In the genomic region with DNA sequence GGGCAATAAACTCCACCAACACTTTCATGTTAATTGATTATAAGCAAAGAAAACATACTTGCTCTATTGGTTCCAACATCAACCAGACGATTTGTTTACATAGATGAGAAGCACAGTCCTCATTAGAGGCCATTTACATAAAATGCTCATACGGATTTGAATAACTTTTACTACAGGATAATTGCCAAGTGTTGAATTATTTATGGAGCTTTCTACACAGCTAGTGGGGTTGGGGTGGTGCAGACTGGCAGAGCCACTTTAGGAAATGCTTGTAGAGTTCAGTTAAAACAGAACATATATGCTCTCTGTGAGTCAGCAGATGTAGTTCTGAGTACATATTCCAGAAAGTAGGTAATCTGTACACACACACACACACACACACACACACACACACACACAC, we compare ENCODE assay signal across 29 mouse cellular contexts.
A peak's percentile ranks its signal among the peaks of the same experiment; 100 is the strongest.
DNase-seq lines count a peak whose midpoint lies in the region; ATAC-seq lines count a peak whose summit lies in the region.
"Had no signal": no experiment of that assay in that cellular context is flagged by ENCODE, and none has a peak within 500 bp of the region (broad histone marks: within the 10 kb centered on the region; RNA-seq: fewer than 3 reads in every experiment).

No protein-coding gene starts in this region.

- H3K27ac ChIP-seq in forebrain, embryonic 14.5 days (ENCODE audit: low read depth, low read length) = no peak overlapping the region
- no peak overlapping the region for H3K27ac ChIP-seq in forebrain, embryonic 12.5 days
- no peak overlapping the region for H3K27ac ChIP-seq in hindbrain, embryonic 14.5 days
- H3K27ac ChIP-seq in hindbrain, embryonic 10.5 days = no peak overlapping the region
- H3K27ac ChIP-seq in midbrain, embryonic 16.5 days (ENCODE audit: low read length) = no peak overlapping the region
- H3K27ac ChIP-seq in midbrain, embryonic 13.5 days = no peak overlapping the region
- H3K27ac ChIP-seq: embryonic facial prominence, embryonic 12.5 days; embryonic facial prominence, embryonic 15.5 days; heart, adult 2 months; heart, embryonic 10.5 days; heart, embryonic 13.5 days; hindbrain, embryonic 12.5 days; intestine, embryonic 15.5 days had no signal

- no peaks in the 10 kb centered on the region for H3K9me3 ChIP-seq in forebrain, embryonic 14.5 days (replicated peaks; ENCODE audit: control insufficient read depth, low read length)
- H3K9me3 ChIP-seq in forebrain, embryonic 12.5 days = no peaks in the 10 kb centered on the region
- H3K9me3 ChIP-seq in hindbrain, embryonic 14.5 days (ENCODE audit: control insufficient read depth, low read length) = no peaks in the 10 kb centered on the region
- H3K9me3 ChIP-seq in hindbrain, embryonic 10.5 days = no peaks in the 10 kb centered on the region
- no peaks in the 10 kb centered on the region for H3K9me3 ChIP-seq in midbrain, embryonic 16.5 days (replicated peaks; ENCODE audit: control insufficient read depth, low read length, poor library complexity, severe bottlenecking)
- H3K9me3 ChIP-seq in midbrain, embryonic 13.5 days = no peaks in the 10 kb centered on the region
- H3K9me3 ChIP-seq: embryonic facial prominence, embryonic 12.5 days; embryonic facial prominence, embryonic 15.5 days; G1E; heart, embryonic 10.5 days; heart, embryonic 13.5 days; hindbrain, embryonic 12.5 days; intestine, embryonic 15.5 days had no signal

- H3K9ac ChIP-seq in forebrain, embryonic 14.5 days (ENCODE audit: low read length) = no peak overlapping the region
- H3K9ac ChIP-seq in forebrain, embryonic 12.5 days = no peak overlapping the region
- no peak overlapping the region for H3K9ac ChIP-seq in hindbrain, embryonic 14.5 days
- H3K9ac ChIP-seq in midbrain, embryonic 16.5 days (ENCODE audit: low read depth, low read length) = no peak overlapping the region
- no peak overlapping the region for H3K9ac ChIP-seq in midbrain, embryonic 13.5 days (replicated peaks)
- H3K9ac ChIP-seq: embryonic facial prominence, embryonic 12.5 days; embryonic facial prominence, embryonic 15.5 days; heart, embryonic 13.5 days; hindbrain, embryonic 12.5 days; intestine, embryonic 15.5 days had no signal

- 14% methylated on average over 2 of the region's 2 CpGs for WGBS in forebrain, embryonic 14.5 days
- 32% methylated on average over 2 of the region's 2 CpGs for WGBS in forebrain, embryonic 12.5 days
- WGBS in hindbrain, embryonic 14.5 days = 60% methylated on average over 2 of the region's 2 CpGs
- 88% methylated on average over 2 of the region's 2 CpGs for WGBS in hindbrain, embryonic 10.5 days
- WGBS in midbrain, embryonic 16.5 days = 54% methylated on average over 2 of the region's 2 CpGs
- WGBS in midbrain, embryonic 13.5 days = 66% methylated on average over 2 of the region's 2 CpGs

- peak; percentile 69; the same call in 1 of the 2 replicates for ATAC-seq in forebrain, embryonic 14.5 days
- ATAC-seq in forebrain, embryonic 12.5 days (ENCODE audit: low FRiP score) = no peak
- ATAC-seq in hindbrain, embryonic 14.5 days (ENCODE audit: low FRiP score) = peak; percentile 62; the same call in 1 of the 2 replicates
- peak; percentile 21; the same call in 1 of the 2 replicates for ATAC-seq in midbrain, embryonic 16.5 days
- no peak for ATAC-seq in midbrain, embryonic 13.5 days
- ATAC-seq: hindbrain, embryonic 16.5 days; intestine, embryonic 15.5 days; Patski had no signal

- no peaks in the 10 kb centered on the region for H3K36me3 ChIP-seq in forebrain, embryonic 14.5 days (ENCODE audit: control insufficient read depth, insufficient read depth, low read length)
- no peaks in the 10 kb centered on the region for H3K36me3 ChIP-seq in forebrain, embryonic 12.5 days (replicated peaks)
- H3K36me3 ChIP-seq in hindbrain, embryonic 14.5 days (replicated peaks; ENCODE audit: control insufficient read depth, insufficient read depth) = no peaks in the 10 kb centered on the region
- H3K36me3 ChIP-seq in hindbrain, embryonic 10.5 days = no peaks in the 10 kb centered on the region
- no peaks in the 10 kb centered on the region for H3K36me3 ChIP-seq in midbrain, embryonic 16.5 days (ENCODE audit: control insufficient read depth, insufficient read depth, low read length)
- H3K36me3 ChIP-seq in midbrain, embryonic 13.5 days = no peaks in the 10 kb centered on the region
- H3K36me3 ChIP-seq: embryonic facial prominence, embryonic 12.5 days; embryonic facial prominence, embryonic 15.5 days; G1E; heart, embryonic 10.5 days; heart, embryonic 13.5 days; hindbrain, embryonic 12.5 days; intestine, embryonic 15.5 days had no signal

- H3K27me3 ChIP-seq in forebrain, embryonic 14.5 days (replicated peaks; ENCODE audit: control insufficient read depth, insufficient read depth, low read length) = no peaks in the 10 kb centered on the region
- no peaks in the 10 kb centered on the region for H3K27me3 ChIP-seq in forebrain, embryonic 12.5 days
- no peaks in the 10 kb centered on the region for H3K27me3 ChIP-seq in hindbrain, embryonic 14.5 days (ENCODE audit: control insufficient read depth, insufficient read depth, low read length)
- H3K27me3 ChIP-seq in hindbrain, embryonic 10.5 days (ENCODE audit: insufficient read depth, poor library complexity, severe bottlenecking) = no peaks in the 10 kb centered on the region
- H3K27me3 ChIP-seq in midbrain, embryonic 16.5 days (ENCODE audit: control insufficient read depth, insufficient read depth, low read depth, low read length) = no peaks in the 10 kb centered on the region
- H3K27me3 ChIP-seq in midbrain, embryonic 13.5 days = no peaks in the 10 kb centered on the region
- H3K27me3 ChIP-seq: CH12.LX; embryonic facial prominence, embryonic 12.5 days; embryonic facial prominence, embryonic 15.5 days; heart, embryonic 13.5 days; hindbrain, embryonic 12.5 days; intestine, embryonic 15.5 days had no signal

- no peak overlapping the region for H3K4me2 ChIP-seq in forebrain, embryonic 14.5 days (ENCODE audit: low read length)
- no peak overlapping the region for H3K4me2 ChIP-seq in forebrain, embryonic 12.5 days
- H3K4me2 ChIP-seq in hindbrain, embryonic 14.5 days (replicated peaks) = no peak overlapping the region
- H3K4me2 ChIP-seq in midbrain, embryonic 16.5 days (ENCODE audit: low read length) = no peak overlapping the region
- H3K4me2 ChIP-seq in midbrain, embryonic 13.5 days (replicated peaks) = no peak overlapping the region
- H3K4me2 ChIP-seq: embryonic facial prominence, embryonic 12.5 days; embryonic facial prominence, embryonic 15.5 days; heart, embryonic 13.5 days; hindbrain, embryonic 12.5 days; intestine, embryonic 15.5 days had no signal

- H3K4me3 ChIP-seq in forebrain, embryonic 14.5 days (ENCODE audit: low read depth, low read length) = no peak overlapping the region
- no peak overlapping the region for H3K4me3 ChIP-seq in forebrain, embryonic 12.5 days (replicated peaks)
- H3K4me3 ChIP-seq in hindbrain, embryonic 14.5 days (replicated peaks; ENCODE audit: low read length) = no peak overlapping the region
- no peak overlapping the region for H3K4me3 ChIP-seq in hindbrain, embryonic 10.5 days
- no peak overlapping the region for H3K4me3 ChIP-seq in midbrain, embryonic 16.5 days (ENCODE audit: low read depth, low read length)
- H3K4me3 ChIP-seq in midbrain, embryonic 13.5 days (replicated peaks) = no peak overlapping the region
- H3K4me3 ChIP-seq: embryonic facial prominence, embryonic 12.5 days; embryonic facial prominence, embryonic 15.5 days; heart, adult 2 months; heart, embryonic 10.5 days; heart, embryonic 13.5 days; hindbrain, embryonic 12.5 days; intestine, embryonic 15.5 days had no signal

- H3K4me1 ChIP-seq in forebrain, embryonic 14.5 days (ENCODE audit: control insufficient read depth, insufficient read depth, low read length) = 0 out of 2 replicates have a peak, but pooled peaks cover 2% of the 10 kb centered on the region
- peaks cover 3% of the 10 kb centered on the region; the same call in 1 of the 2 replicates for H3K4me1 ChIP-seq in forebrain, embryonic 12.5 days
- H3K4me1 ChIP-seq in hindbrain, embryonic 14.5 days (replicated peaks; ENCODE audit: control insufficient read depth, insufficient read depth, low read length) = no peaks in the 10 kb centered on the region
- peaks cover 3% of the 10 kb centered on the region; the same call in 1 of the 2 replicates for H3K4me1 ChIP-seq in hindbrain, embryonic 10.5 days (replicated peaks)
- H3K4me1 ChIP-seq in midbrain, embryonic 16.5 days (ENCODE audit: control insufficient read depth, insufficient read depth, low read length) = no peaks in the 10 kb centered on the region
- H3K4me1 ChIP-seq in midbrain, embryonic 13.5 days (replicated peaks) = no peaks in the 10 kb centered on the region
- H3K4me1 ChIP-seq: embryonic facial prominence, embryonic 12.5 days; embryonic facial prominence, embryonic 15.5 days; heart, embryonic 10.5 days; heart, embryonic 13.5 days; hindbrain, embryonic 12.5 days; intestine, embryonic 15.5 days had no signal

- peak; percentile 75 for DNase-seq in forebrain, embryonic 14.5 days (ENCODE audit: low spot score)
- DNase-seq in hindbrain, embryonic 14.5 days (ENCODE audit: low spot score) = no peak
- no peak for DNase-seq in hindbrain, embryonic 10.5 days (ENCODE audit: low spot score)
- DNase-seq: adrenal gland, postnatal 10 days; adrenal gland, postnatal 36 days; B cell, adult 2 months; cerebellum, adult 11 months; cerebellum, adult 2 months; cerebellum, adult 9-11 months; cerebellum, postnatal 25 days; gastrocnemius, postnatal 10 days; gastrocnemius, postnatal 36 days; heart, adult 2 months; heart, postnatal 14 days; heart, postnatal 4 days; kidney, adult 11 months had no signal

Comparison
In these comparisons a context has a peak if more than half of its experiments do, and no peak if none do; other contexts are left out.
1. ATAC-seq: peak in forebrain, embryonic 14.5 days (single experiment), hindbrain, embryonic 14.5 days (single experiment) and midbrain, embryonic 16.5 days (single experiment); none in forebrain, embryonic 12.5 days (single experiment) and midbrain, embryonic 13.5 days (single experiment).